Mouse (Mus musculus) liver, embryonic 13.5 days (tissue): Measurements from ENCODE around the gene Vmn1r37. TPM values are rescaled to one million over a fixed set of nuclear protein-coding genes. Genes with fewer than 3 reads are reported as not detected.
"Not testable (repeated sequence)": the region's sequence is repeated elsewhere in the genome, so short reads cannot be mapped to it uniquely, and the experiment has no call there.

Experiments
- ATAC-seq: fragments of 200-750 bp; cut with Nextera tagmentation; 2 replicates; pipeline ENCODE4 v1.8.0; 2017; ENCODE audit warnings: low read depth, mild to moderate bottlenecking, moderate number of reproducible peaks, moderate library complexity
- DNase-seq: peaks from one replicate; pipeline ENCODE4 v3.0.0; 2022
- H3K27ac ChIP-seq: fragments of 300-500 bp; sonication (generic); 2 replicates; pipeline ENCODE4 v1.5.1; 2015; ENCODE audit warnings: moderate library complexity, mild to moderate bottlenecking, inconsistent platforms
- H3K27me3 ChIP-seq: fragments of 300-500 bp; sonication (generic); 2 replicates; pipeline ENCODE4 v1.6.1; 2015; ENCODE audit warnings: mild to moderate bottlenecking, inconsistent platforms
- H3K36me3 ChIP-seq: fragments of 300-500 bp; sonication (generic); 2 replicates; pipeline ENCODE4 v1.6.1; 2015; ENCODE audit warnings: mild to moderate bottlenecking, inconsistent platforms
- H3K4me1 ChIP-seq: fragments of 300-500 bp; sonication (generic); replicated peaks from 2 replicates; pipeline ENCODE4 v1.6.1; 2015; ENCODE audit warnings: inconsistent platforms
- H3K4me2 ChIP-seq: fragments of 300-500 bp; sonication (generic); 2 replicates; pipeline ENCODE4 v1.6.1; 2015; ENCODE audit warnings: inconsistent platforms, mild to moderate bottlenecking, moderate library complexity
- H3K4me3 ChIP-seq: fragments of 300-500 bp; sonication (generic); replicated peaks from 2 replicates; pipeline ENCODE4 v1.5.1; 2015; ENCODE audit warnings: mild to moderate bottlenecking, inconsistent platforms
- H3K9ac ChIP-seq: fragments of 300-500 bp; sonication (generic); 2 replicates; pipeline ENCODE4 v1.6.1; 2015; ENCODE audit warnings: mild to moderate bottlenecking, inconsistent platforms
- H3K9me3 ChIP-seq: fragments of 300-500 bp; sonication (generic); replicated peaks from 2 replicates; pipeline ENCODE4 v1.6.1; 2016; ENCODE audit warnings: inconsistent platforms
- WGBS: fragments of 180-500 bp; shearing (Covaris S2); methylation state at CpG from one replicate; pipeline ENCODE4 v1.1.7; 2015; ENCODE audit not compliant: insufficient replicate concordance; 5-methylcytosine and 5-hydroxymethylcytosine counted together
- polyA plus RNA-seq: library from polyadenylated mRNA; unstranded; fragments of >200 nt; fragmentation: Nextera tagmentation; extraction: Ambion mirVana; gene quantifications from 2 replicates; pipeline ENCODE4 v1.2.1, GENCODE M21; 2015

Gene Vmn1r37
- not detected in 2 replicates for polyA plus RNA-seq

GRCm38 (mm10) chr6:66729082-66729481 lies at the start of gene Vmn1r37:
Vmn1r37 (plus strand) TSS chr6:66729382.
- not testable (repeated sequence) for H3K4me3 ChIP-seq, H3K27me3 ChIP-seq, ATAC-seq

GRCm38 (mm10) chr6:66685806-66686205 lies 43.4 kb upstream of the Vmn1r37 start, which contains the start of gene Vmn1r35:
Vmn1r35 (minus strand) TSS chr6:66685906.
- H3K9ac ChIP-seq, result no peak within 1 kb of the TSS
- DNase-seq, result no peak
- 60% methylated on average over 3 of the region's 3 CpGs for WGBS
- H3K4me2 ChIP-seq, result no peak within 1 kb of the TSS
- no peak for ATAC-seq
- no peak within 1 kb of the TSS for H3K4me3 ChIP-seq
- H3K27me3 ChIP-seq, result no peaks in the 10 kb centered on the region
- H3K9me3 ChIP-seq, result no peaks in the 10 kb centered on the region
- no peak within 1 kb of the TSS for H3K27ac ChIP-seq
- H3K4me1 ChIP-seq, result no peaks in the 10 kb centered on the region
- no peaks in the 10 kb centered on the region for H3K36me3 ChIP-seq

More at GRCm38 (mm10) chr6:66729082-66729481, at the start of gene Vmn1r37:
- not testable (repeated sequence) for H3K9me3 ChIP-seq, H3K27ac ChIP-seq, H3K4me2 ChIP-seq, H3K36me3 ChIP-seq, H3K4me1 ChIP-seq, H3K9ac ChIP-seq, DNase-seq

- H3K27me3 ChIP-seq, result no peaks in the 10 kb centered on the region
- no peak overlapping the region for H3K4me2 ChIP-seq
- H3K4me3 ChIP-seq, result no peak overlapping the region
- no peaks in the 10 kb centered on the region for H3K4me1 ChIP-seq
- no peaks in the 10 kb centered on the region for H3K36me3 ChIP-seq
- H3K9me3 ChIP-seq, result no peaks in the 10 kb centered on the region
- H3K9ac ChIP-seq, result no peak overlapping the region
- DNase-seq, result no peak
- no peak for ATAC-seq
- no peak overlapping the region for H3K27ac ChIP-seq
Measured at GRCm38 (mm10) chr6:66708901-66709300, 20.3 kb upstream of the Vmn1r37 start.

- H3K36me3 ChIP-seq, result no peaks in the 10 kb centered on the region
- no peaks in the 10 kb centered on the region for H3K27me3 ChIP-seq
- H3K9me3 ChIP-seq, result no peaks in the 10 kb centered on the region
- no peak overlapping the region for H3K9ac ChIP-seq
- H3K4me1 ChIP-seq, result no peaks in the 10 kb centered on the region
- H3K4me3 ChIP-seq, result no peak overlapping the region
- H3K4me2 ChIP-seq, result no peak overlapping the region
- DNase-seq (no peak), ATAC-seq (peak; percentile 60)
- WGBS, result 25% methylated on average over 3 of the region's 3 CpGs
- no peak overlapping the region for H3K27ac ChIP-seq
Measured at GRCm38 (mm10) chr6:66713854-66714253, 15.3 kb upstream of the Vmn1r37 start.

- not testable (repeated sequence) for H3K4me2 ChIP-seq, H3K27me3 ChIP-seq, ATAC-seq, H3K27ac ChIP-seq, H3K4me3 ChIP-seq, H3K9ac ChIP-seq, H3K4me1 ChIP-seq, H3K36me3 ChIP-seq, DNase-seq, H3K9me3 ChIP-seq
- 43% methylated on average over 2 of the region's 2 CpGs for WGBS
Measured at GRCm38 (mm10) chr6:66719068-66719467, 10.1 kb upstream of the Vmn1r37 start, which contains the start of gene Vmn1r36. Vmn1r36 (minus strand) TSS chr6:66719168.

GRCm38 (mm10) chr6:66782527-66782926 lies 53.3 kb downstream of the Vmn1r37 start, which contains the start of gene Vmn1r38:
Vmn1r38 (minus strand) TSS chr6:66782627.
- not testable (repeated sequence) for H3K36me3 ChIP-seq, ATAC-seq, H3K9me3 ChIP-seq, H3K4me3 ChIP-seq, H3K27me3 ChIP-seq, DNase-seq, H3K9ac ChIP-seq, H3K27ac ChIP-seq, H3K4me2 ChIP-seq, H3K4me1 ChIP-seq

Other genes with a start within 250 kb of the Vmn1r37 start
- gene Mad2l1, start 194.0 kb upstream of the Vmn1r37 start, polyA plus RNA-seq, result 92.1 and 108 TPM in 2 replicates
- gene Vmn1r32, start 169.3 kb upstream of the Vmn1r37 start, polyA plus RNA-seq, result 0.05 and 0.06 TPM in 2 replicates
- not detected in 2 replicates for gene Vmn1r33, start 111.1 kb upstream of the Vmn1r37 start, polyA plus RNA-seq
- gene Vmn1r34, start 85.5 kb upstream of the Vmn1r37 start, polyA plus RNA-seq, result not detected in 2 replicates
- gene Vmn1r35, start 43.5 kb upstream of the Vmn1r37 start, polyA plus RNA-seq, result not detected in 2 replicates
- not detected in 2 replicates for gene Vmn1r36, start 10.2 kb upstream of the Vmn1r37 start, polyA plus RNA-seq
- not detected in 2 replicates for gene Vmn1r38, start 53.2 kb downstream of the Vmn1r37 start, polyA plus RNA-seq
- gene Vmn1r39, start 81.2 kb downstream of the Vmn1r37 start, polyA plus RNA-seq, result not detected in 2 replicates
- 26.4 and 31.9 TPM in 2 replicates for gene Gng12, start 167.0 kb downstream of the Vmn1r37 start, polyA plus RNA-seq